Mouse (Mus musculus) olfactory bulb, adult 2 months (tissue): ENCODE data around the gene Fkbp14. TPM values are rescaled to one million over a fixed set of nuclear protein-coding genes. Genes with fewer than 3 reads are reported as not detected.

Source experiments
- H3K27ac ChIP-seq: fragments of 200-500 bp; 2 replicates; pipeline ENCODE4 v1.5.1; 2012; ENCODE audit warnings: low read depth, low read length; ENCODE audit not compliant: insufficient read depth
- H3K4me1 ChIP-seq: fragments of 200-500 bp; 2 replicates; pipeline ENCODE4 v1.6.1; 2012; ENCODE audit warnings: low read length; ENCODE audit not compliant: control insufficient read depth, insufficient read depth
- H3K4me3 ChIP-seq: fragments of 200-500 bp; 2 replicates; pipeline ENCODE4 v1.5.1; 2012; ENCODE audit warnings: mild to moderate bottlenecking, low read depth, low read length, moderate library complexity; ENCODE audit not compliant: insufficient read depth
- CTCF ChIP-seq: fragments of 200-500 bp; IDR thresholded peaks from 2 replicates; pipeline ENCODE4 v1.5.1; 2012; ENCODE audit warnings: low read depth, mild to moderate bottlenecking, low read length, moderate library complexity; ENCODE audit not compliant: insufficient read depth
- POLR2A ChIP-seq: fragments of 200-500 bp; IDR thresholded peaks from 2 replicates; pipeline ENCODE4 v1.6.1; 2012; ENCODE audit warnings: mild to moderate bottlenecking, low read depth, low read length, moderate library complexity; ENCODE audit not compliant: insufficient read depth
- WGBS: fragments of 180-500 bp; shearing (Covaris S2); methylation state at CpG from one replicate; pipeline ENCODE4 v1.1.7; 2018; 5-methylcytosine and 5-hydroxymethylcytosine counted together
- polyA plus RNA-seq: library from polyadenylated mRNA; stranded (reverse); fragments of >200 nt; gene quantifications from 2 replicates; pipeline ENCODE4 v1.2.4, GENCODE M21; 2012; ENCODE audit warnings: low replicate concordance; ENCODE audit not compliant: missing spikeins, insufficient read depth, insufficient read length

Fkbp14 gene
- polyA plus RNA-seq, 1 experiment, result not detected

DNA sequence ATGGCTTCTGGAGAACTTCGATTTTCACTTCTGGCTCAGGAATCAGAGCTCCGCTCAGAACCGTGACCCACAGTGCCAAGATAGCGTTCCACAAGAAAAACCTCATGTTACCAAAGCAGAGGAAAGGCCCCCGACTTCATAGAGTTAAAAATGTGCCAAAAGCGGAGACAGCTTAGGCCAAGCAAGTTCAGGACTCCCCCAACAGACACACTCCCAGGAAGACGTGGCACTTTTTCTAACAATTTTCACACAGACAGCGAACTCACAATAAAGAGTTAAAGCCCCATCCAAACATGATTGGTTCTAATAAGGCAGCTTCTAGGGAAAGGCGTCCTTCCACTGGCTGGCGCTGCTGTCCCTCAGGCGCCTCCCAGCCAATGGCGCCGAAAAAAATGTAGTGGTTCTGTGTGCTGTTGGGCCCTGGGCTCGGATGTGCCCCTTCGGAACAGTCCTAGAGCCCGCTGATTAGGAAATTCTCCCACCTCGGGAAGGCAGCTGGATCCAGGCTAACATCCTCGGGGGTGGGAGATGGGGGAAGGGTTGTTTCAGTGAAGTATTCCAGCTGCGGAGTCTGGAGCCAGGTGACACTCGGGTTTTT, 4.1 kb downstream of the Fkbp14 start:
- Histone ChIP-seq H3K27ac (peak overlapping the region; percentile 66), H3K4me3 (peak overlapping the region; percentile 69), H3K4me1 (peaks cover 9% of the 10 kb centered on the region; the same call in 1 of the 2 replicates)
- peak; percentile 66 for TF ChIP-seq POLR2A
- TF ChIP-seq CTCF, result no peak
- under 1% methylated on average over 20 of the region's 20 CpGs for WGBS

DNA sequence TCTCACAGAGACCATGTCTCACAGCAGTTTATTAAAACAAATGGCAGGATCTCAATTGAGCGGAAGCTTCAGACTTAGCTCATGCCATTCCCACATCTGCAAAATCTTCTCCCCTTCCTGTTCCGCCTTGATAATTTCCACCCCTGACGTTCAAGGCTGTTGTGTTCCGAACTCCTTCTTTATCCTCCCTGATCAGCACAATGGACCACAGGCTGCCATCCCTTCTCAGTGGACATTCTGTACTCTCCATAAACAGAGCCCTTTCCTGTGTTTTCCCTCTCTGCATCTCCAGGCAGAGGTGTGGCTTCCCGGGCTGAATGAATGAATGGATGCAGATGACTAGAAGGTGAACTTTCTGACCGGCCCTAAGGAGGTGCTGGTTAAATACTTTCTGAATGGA, 5.3 kb downstream of the Fkbp14 start:
- TF ChIP-seq POLR2A (no peak), CTCF (no peak)
- no peak overlapping the region for H3K27ac ChIP-seq
- WGBS, result 49% methylated on average over 6 of the region's 6 CpGs
- no peak overlapping the region for H3K4me3 ChIP-seq
- H3K4me1 ChIP-seq, result peaks cover 5% of the 10 kb centered on the region; the same call in 1 of the 2 replicates

DNA sequence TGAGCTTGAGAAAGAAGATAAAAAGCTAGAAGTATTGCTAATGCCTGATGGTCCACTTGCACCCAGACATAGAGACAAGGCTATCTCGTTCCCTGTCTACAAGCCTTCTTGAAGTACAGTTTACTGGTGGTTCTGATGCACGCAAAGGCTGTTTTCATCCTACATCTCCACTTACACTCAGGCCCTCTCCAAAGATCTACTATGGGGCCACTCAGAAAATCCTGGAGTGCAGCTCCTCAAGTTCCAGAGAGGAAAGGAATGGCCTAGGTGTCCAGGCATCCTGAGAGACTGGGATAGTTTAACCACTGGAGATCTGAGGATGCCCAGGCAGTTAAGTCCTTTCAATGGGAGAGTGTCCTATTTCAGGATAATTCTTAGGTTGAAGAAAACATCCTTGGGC, 6.4 kb downstream of the Fkbp14 start:
- H3K4me3 ChIP-seq, result no peak overlapping the region
- no peak overlapping the region for H3K27ac ChIP-seq
- WGBS, result 95% methylated on average over 2 of the region's 2 CpGs
- H3K4me1 ChIP-seq, result peaks cover 5% of the 10 kb centered on the region; the same call in 1 of the 2 replicates
- TF ChIP-seq POLR2A (no peak), CTCF (no peak)

DNA sequence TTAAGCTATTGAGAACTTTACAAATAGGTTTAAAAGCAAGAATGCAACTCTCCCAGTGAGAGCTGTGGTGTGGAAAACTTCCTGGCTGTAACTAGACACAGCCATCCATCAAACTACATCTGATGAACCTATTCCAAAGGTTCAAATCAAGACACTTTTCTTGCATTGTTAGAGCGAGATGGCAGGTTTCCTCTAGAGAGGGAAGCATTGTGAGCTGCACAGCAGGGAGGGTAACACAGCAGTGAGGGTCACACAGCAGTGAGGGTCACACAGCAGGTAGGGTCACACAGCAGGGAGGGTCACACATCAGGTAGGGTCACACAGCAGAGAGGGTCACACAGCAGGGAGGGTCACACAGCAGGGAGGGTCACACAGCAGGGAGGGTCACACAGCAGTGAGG, 8.9 kb downstream of the Fkbp14 start:
- Histone ChIP-seq H3K4me3 (no peak overlapping the region), H3K27ac (no peak overlapping the region), H3K4me1 (peaks cover 8% of the 10 kb centered on the region; the same call in 1 of the 2 replicates)
- TF ChIP-seq CTCF (no peak), POLR2A (no peak)
- 85% methylated on average over 1 of the region's 1 CpGs for WGBS

DNA sequence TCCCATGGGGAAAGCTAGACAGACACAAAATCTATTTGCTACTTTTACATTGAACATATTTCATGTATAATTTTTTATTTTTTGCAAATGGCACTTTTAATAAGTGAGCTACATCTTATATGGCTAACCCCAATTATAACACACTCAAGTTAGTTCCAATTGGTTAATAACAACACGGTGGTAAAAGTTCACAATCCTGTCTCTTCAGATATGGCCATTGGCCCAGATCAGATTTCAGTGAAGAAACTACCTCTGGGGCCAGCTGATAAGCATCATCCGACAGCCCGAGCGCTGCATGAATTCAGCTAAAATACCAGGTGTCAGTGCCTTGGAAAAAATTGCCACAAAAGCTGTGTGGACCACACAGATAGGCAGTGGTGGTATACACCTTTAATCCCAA, 9.4 kb downstream of the Fkbp14 start:
- peaks cover 8% of the 10 kb centered on the region; the same call in 1 of the 2 replicates for H3K4me1 ChIP-seq

DNA sequence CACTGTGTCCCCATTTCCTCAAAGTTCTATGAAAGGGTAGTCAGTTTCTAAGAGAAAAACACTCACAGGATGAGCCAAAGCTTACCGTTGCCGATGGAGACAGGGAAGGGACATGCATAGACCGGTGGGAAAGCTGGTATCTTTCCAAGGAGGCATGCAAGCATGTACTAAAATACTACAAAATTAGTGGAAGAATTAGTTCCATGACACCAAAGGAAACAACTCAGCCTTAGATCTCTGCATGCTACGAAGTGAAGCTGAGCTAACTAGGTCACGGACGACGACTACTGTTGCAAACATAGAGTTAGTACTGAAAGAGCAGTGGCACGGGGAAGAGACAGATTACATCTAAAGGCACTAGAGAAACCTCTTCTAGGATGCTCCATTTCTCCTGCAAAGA, 10.2 kb downstream of the Fkbp14 start:
- TF ChIP-seq CTCF, result no peak
- no peak for TF ChIP-seq POLR2A
- no peak overlapping the region for H3K4me3 ChIP-seq
- H3K27ac ChIP-seq, result no peak overlapping the region
- 34% methylated on average over 8 of the region's 8 CpGs for WGBS
- peaks cover 8% of the 10 kb centered on the region; the same call in 1 of the 2 replicates for H3K4me1 ChIP-seq

More for the DNA sequence above, 9.4 kb downstream of the Fkbp14 start:
- WGBS, result 95% methylated on average over 4 of the region's 4 CpGs
- TF ChIP-seq CTCF (no peak), POLR2A (no peak)
- H3K4me3 ChIP-seq, result no peak overlapping the region
- H3K27ac ChIP-seq, result no peak overlapping the region

DNA sequence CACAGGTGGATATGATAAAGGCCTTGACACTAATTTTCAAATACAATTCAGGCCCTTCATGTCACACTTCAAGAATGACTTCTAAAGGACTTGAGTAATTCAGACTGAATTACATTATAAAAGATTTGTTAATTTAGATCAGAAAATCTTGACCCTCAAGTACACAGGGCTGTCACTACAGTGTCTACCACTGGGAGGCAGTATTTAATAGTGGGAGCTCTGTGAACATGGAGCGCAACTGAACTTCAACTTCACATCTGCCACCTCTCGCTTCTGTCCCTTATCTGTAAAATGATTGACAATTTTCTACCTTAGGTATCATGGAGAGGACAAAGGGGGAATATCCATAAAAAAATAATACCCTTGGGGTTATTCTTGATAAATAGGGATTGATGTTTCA, 10.9 kb downstream of the Fkbp14 start:
- 16% methylated on average over 2 of the region's 2 CpGs for WGBS
- H3K27ac ChIP-seq, result no peak overlapping the region
- H3K4me1 ChIP-seq, result peaks cover 8% of the 10 kb centered on the region; the same call in 1 of the 2 replicates
- TF ChIP-seq CTCF (no peak), POLR2A (no peak)
- H3K4me3 ChIP-seq, result no peak overlapping the region

DNA sequence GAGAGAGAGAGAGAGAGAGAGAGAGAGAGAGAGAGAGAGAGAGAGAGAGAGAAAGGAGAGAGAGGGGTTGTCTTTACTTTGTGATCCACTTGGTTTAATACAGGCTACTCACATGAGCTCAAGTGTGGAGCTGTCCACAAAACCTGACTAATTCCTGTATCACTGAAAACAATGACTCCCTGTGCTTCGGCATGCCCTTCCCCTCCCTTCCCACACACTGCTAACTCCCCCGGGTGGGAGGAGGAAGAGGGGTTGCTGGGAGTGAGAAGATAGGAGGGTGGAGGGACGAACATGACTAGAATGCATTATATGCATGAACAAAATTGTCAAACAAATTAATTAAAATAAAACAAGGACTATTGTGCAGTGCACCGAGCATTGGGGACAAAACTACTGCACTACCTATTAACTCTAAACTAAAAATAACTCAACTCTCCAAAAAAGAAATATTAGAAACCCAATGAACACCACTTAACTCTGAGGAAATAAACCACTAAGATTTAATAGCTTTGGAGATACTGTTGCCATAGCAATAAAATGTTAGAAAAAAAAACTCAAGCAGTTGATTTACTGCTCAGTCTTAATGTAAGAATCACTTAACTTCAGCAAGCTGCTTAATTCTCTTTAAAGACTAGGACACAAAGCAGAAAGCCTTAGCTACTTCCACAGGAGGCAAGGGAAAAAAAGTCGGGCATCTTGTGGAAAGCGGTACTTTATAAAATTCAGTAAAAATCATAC, 23.7 kb downstream of the Fkbp14 start:
- 14% methylated on average over 6 of the region's 6 CpGs for WGBS
- no peak for TF ChIP-seq CTCF
- TF ChIP-seq POLR2A, result no peak
- Histone ChIP-seq H3K4me3 (no peak overlapping the region), H3K27ac (peak overlapping the region; percentile 51; the same call in 1 of the 2 replicates), H3K4me1 (peaks cover 9% of the 10 kb centered on the region)

DNA sequence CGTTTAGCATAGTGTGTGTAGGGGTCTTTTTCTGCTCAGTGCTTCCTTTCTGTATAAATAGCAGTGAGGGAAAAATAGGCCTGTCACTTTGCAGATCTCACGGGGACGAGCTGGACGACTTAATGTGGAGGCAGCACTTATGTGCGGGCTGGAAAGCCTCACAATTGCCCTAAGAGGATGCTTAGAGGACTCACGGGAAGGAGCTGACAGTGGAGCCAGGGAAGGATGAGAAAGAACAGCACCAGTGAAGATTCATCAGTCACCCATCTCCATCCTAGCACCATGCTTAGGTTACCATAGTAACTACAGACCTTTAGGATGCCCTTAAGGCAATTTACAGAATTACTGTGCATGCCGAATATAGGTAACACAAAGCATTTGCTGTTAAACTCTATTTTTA, 27.3 kb downstream of the Fkbp14 start:
- Histone ChIP-seq H3K27ac (no peak overlapping the region), H3K4me1 (peaks cover 9% of the 10 kb centered on the region), H3K4me3 (no peak overlapping the region)
- 23% methylated on average over 7 of the region's 7 CpGs for WGBS
- TF ChIP-seq POLR2A (no peak), CTCF (no peak)
